Mouse (Mus musculus) ES-CJ7 (cell line): ENCODE results near the gene Vcam1.

Experiments used
- DNase-seq: peaks from one replicate; pipeline ENCODE4 v3.0.0; 2011; ENCODE audit warnings: low read depth, low spot score

Gene Vcam1

GRCm38 (mm10) chr3:116126508-116127190 lies 2.8 kb downstream of the Vcam1 start:
- no peak for DNase-seq

DNA sequence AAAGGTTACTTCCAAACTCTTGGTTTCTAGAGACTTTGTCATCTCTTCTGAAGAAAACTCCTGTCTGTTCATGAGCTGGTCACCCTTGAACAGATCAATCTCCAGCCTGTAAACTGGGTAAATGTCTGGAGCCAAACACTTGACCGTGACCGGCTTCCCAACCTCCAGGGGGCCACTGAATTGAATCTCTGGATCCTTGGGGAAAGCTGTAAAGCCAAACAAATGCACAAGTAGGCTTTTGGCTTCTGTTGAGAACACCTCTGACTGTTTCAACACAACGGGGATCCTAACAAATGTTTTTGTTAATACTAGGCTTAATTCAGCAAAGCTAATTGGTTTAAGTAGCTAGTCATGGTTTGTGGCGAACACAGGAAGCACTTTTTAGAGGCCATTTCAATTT lies 3.4 kb downstream of the Vcam1 start:
- DNase-seq, result no peak

DNA sequence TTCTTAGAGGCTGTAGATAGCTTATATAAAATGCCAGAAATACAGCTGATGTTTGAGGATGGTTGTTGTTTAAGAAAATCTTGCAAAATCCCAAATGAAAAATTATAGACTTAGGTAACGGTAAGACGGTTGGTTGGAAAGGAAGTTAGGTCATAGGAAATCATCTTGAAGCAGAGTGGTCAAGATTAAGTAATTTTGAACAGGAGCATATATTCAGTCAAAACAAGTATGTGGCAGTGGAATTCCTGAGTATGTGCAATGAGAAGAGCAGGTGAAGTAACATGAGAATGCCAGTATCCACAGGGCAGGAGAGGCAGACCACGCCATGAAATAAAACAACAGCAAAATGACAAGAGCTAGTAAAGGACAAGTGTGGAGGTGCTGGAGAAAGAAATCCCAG lies 5.7 kb downstream of the Vcam1 start:
- no peak for DNase-seq

DNA sequence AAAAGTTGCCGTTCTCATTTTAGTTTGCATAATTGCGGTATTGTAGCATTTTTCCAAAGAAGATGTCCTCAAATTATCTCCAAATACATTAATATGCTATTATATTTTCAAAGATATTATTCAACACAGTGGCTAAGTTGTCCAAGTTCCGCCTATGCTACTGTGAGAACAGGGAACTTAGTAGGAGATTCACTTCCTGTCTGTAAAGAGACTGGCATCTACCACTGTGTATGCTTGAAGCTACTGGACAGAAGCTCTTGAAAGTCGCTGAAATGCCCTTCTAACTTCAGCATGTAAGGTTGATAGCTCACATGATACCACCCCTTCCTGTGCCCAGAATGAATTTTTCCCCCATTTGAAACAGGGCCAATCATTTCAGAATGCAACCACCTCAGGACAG lies 6.8 kb downstream of the Vcam1 start:
- no peak for DNase-seq

- no peak for DNase-seq
These were observed 8.5 kb downstream of the Vcam1 start for GRCm38 (mm10) chr3:116121026-116121425.

DNA sequence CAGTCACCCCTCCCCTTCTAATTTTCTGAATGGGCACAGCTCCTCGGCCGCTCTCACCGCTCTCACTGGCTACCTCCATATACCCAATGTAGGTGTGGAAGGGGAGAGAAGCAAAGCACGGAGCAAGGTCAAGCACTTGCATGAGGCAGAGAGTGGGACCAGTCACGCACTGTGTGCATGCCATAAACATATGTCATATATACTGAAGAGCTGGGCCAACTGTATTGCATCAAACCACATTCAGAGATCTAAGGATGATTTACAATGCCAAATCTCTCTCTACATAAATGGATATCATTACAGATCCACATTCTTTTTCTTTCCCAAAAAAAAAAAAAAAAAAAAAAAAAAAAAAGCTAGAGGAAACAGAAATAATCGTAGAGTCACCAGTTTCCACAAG lies 9.1 kb downstream of the Vcam1 start:
- DNase-seq, result no peak

DNA sequence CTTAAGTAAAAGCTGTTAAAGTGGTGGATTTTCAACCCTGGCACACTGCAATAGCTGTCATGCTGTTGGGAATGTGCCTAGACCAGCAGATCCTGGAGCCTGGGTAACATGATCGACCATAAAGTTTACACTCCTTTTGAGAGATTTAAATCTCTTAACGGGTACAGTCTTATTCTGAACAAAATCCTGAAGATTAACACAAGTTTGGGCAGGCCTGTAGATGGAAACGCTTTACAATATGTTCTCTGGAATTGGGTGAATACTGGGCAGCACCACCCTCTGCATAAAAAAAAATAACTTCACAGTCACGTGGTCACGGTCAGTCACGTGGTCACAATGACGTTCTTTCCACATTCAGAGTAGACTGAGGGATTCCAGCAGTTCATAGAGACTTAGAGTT lies 10.3 kb downstream of the Vcam1 start:
- DNase-seq, result no peak

DNA sequence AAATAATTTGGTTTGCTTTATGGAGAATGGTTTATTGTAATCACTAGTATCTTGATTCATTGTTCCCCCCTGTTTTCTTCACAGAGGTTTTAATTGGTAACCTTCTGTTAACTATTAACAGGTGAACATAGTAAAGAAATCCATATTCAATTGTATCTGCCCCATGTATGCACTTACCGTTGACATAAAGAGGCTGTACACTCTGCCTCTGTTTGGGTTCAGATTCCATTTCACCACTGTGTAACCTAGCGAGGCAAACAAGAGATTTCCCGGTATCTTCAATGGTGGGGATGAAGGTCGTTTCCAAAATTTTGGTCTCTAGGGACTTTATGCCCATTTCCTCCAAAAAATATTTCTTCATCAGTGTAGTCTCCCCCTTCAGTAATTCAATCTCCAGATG lies 12.4 kb downstream of the Vcam1 start:
- no peak for DNase-seq

GRCm38 (mm10) chr3:116114249-116115188 lies 15.0 kb downstream of the Vcam1 start:
- no peak for DNase-seq

DNA sequence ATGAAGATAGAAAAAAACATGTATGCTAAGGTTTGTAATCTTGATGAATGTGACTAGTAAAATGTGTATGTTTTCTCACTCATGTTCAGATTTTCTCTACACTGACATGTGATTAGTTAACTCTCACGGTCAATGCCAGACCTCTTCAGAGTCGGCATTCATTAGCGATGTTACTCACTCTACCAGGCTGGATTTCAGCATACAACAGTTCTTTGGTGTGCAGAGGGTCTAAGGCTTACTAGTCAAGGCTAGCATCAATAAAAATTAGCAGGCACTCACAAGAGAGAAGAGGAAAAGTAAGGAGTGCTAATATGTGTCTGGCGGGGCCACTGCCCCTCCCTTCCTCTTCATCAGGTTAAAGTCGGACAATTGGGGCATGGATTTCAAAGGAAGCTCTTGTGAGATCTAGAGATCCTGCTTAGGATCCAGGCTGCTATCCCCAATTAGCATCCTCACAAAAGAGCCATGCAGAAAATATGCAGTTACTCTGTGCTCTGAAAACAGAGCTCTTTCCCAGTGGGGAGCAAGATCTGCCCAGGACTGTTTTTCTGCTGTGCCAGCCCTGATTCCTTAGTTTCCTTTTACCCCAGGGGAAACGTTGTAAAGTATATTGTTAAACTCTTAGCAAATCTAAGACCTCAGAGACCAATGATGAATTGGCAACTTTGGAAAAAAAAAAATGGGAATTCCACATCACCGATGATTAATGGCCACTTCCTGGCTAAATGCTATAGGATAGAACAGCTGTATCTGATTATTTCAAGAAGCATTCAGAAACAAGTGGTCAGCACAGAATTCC lies 15.8 kb downstream of the Vcam1 start:
- peak; percentile 3 for DNase-seq

DNA sequence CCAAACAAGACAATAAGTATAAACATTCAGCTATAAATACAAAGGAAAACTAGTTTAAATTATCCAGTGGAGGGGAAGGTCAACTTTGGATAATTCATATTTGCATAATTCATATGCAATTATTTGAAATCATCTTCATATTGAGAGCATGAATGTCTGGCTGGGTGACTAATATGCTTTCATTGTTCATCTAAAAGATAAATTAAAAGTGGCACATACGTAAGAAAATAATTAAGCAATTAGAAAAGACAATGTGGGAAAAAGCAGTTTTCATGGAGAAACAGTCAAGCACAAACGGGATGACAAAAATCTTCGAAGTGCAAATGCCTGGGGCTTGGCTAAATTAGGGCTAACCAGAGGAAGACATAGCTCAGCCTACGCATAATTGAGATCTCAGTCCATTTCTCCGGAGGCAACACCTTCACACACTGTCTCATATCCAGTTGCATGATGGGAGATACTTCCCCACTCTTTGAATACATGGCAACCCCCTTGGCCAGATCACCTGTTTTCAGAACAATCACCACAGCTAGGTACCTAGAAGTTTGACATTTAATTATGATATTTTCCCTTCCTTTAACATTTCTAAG lies 16.6 kb downstream of the Vcam1 start:
- DNase-seq, result no peak

DNA sequence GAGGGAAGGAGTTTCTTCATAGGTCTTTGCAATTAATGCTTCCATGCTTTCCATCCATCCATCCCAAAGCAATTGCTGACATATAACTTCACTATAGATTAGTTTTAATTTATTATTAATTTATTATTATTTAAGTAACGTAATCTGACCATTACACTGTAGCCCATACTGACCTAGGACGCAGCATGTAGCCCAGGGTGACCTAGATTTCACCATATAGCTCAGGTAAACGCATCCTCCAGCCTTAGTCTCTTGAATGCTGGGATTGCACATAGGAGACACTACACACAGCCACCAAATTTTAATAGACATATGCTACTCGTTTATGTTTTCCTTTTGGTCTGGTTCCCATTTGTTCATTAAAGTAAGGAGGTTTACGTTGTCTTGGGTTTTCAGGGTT lies 23.8 kb downstream of the Vcam1 start:
- DNase-seq, result no peak

- peak; percentile 4 for DNase-seq
These were observed 24.4 kb downstream of the Vcam1 start for GRCm38 (mm10) chr3:116104866-116105647.

GRCm38 (mm10) chr3:116104270-116104669 lies 25.2 kb downstream of the Vcam1 start:
- DNase-seq, result no peak

DNA sequence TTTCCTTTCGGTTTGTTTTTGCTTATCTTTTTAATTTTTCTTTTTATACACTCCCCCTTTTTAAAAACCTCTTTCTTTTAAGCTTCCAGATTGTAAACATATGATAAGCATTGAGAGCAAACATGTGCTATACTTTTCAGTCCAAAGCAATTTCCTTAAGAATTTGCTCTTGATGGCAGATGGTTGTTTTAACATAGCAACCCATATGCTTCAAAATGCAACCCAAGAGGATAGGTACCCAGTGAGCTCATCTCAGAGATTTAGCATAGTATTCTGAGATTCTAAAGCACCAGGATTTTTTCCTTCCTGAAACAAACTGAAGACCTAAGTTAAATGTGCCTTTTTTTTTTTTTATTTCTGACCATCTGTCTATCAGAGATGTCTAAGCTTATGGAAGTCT lies 28.6 kb downstream of the Vcam1 start:
- no peak for DNase-seq

DNA sequence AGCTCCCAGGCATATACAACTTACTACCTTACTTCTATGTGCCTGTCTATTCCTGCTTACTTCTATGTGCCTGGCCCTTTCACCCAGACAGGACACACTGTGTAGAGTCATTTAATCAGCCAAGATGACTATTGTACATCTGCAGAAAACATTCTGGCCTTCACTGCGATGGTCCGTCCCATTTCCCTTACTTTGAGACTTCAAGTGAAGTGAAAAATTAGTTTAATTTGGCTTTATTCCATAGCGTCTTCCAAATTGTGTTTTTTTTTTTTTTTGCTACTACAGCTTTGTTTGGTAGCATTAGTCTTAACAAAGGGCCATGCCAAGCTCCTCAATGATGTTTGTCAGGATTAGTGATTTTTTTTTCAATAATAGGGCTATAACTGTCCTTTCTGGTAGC lies 33.6 kb downstream of the Vcam1 start:
- no peak for DNase-seq

DNA sequence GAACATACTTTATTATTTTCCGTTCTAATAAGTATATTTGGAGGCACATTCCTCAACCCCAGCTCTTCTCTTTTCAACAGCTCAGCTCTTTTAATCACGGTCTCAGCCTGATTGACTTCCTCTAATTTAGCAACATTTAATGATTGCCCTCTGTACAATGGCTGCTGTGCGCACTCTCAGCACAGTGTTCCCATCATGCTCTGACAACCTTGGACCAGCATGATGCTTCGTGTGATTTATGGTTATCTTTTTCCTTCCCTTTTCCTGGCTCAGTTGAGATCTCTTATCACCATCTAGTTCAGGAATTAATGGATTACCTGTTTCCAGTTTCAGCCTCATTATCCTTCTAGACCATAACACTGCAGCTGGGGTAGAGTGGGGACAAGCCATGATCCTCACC lies 34.2 kb downstream of the Vcam1 start:
- no peak for DNase-seq

DNA sequence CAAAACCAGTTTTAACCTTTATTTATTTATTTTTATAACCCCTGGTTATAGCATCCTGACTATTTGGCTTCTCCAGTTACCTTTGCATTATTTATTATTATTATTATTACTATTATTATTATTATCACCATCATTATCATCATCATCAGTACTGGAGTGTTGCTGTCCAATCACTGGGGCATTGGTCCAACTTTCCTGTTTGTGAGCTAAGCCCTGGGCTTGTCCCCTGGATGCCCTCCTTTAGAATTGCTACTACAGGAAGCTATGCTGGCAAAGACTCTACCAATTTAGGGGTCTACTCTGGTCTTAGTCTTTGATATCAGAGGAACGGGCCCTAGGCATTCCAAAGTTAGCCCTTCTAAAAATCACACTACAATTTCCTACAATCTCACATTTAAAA lies 34.6 kb downstream of the Vcam1 start:
- no peak for DNase-seq

- DNase-seq, result no peak
These were observed 35.2 kb downstream of the Vcam1 start for GRCm38 (mm10) chr3:116094288-116094687.

DNA sequence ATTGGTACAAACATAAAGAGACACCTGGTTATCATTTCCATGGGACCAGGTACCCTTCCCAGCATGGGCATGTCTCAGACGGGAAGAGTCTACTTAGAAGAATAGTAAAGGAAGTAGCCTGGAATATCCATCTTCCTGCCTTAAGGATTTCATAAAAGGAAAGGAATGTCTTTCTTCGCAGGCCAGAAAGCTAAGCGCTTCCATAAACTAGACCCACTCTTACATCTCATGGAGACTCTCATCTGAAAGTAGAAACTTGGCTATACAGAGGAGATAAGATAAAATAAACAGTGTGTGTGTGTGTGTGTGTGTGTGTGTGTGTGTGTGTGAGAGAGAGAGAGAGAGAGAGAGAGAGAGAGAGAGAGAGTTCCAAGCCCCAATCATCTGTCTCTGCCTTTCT lies 36.9 kb downstream of the Vcam1 start:
- no peak for DNase-seq

- DNase-seq, result peak; percentile 4
These were observed 37.8 kb downstream of the Vcam1 start for GRCm38 (mm10) chr3:116091706-116092105.
